Mouse (Mus musculus) right cerebral cortex, adult 2 months (tissue): ENCODE data around the gene Prr18.

Experiments
- DNase-seq, 2 experiments: peaks; one replicate each; pipeline ENCODE4 v3.0.0; 2021 to 2022; ENCODE audit warnings: low spot score in 2 of 2

Gene Prr18

GRCm38 (mm10) chr17:8340407-8341359, 3.4 kb downstream of the Prr18 start:
- DNase-seq = peak; percentile 60 to 63

- DNase-seq = peak in 1 of 2 experiments; percentile 41
Measured at GRCm38 (mm10) chr17:8341360-8341963, 4.2 kb downstream of the Prr18 start.

GRCm38 (mm10) chr17:8342706-8343105, 5.4 kb downstream of the Prr18 start:
- no peak for DNase-seq

- DNase-seq = no peak
Measured at GRCm38 (mm10) chr17:8343416-8343815, 6.2 kb downstream of the Prr18 start.

GRCm38 (mm10) chr17:8347765-8348285, 10.6 kb downstream of the Prr18 start:
- DNase-seq = no peak

GRCm38 (mm10) chr17:8348941-8349340, 11.7 kb downstream of the Prr18 start:
- no peak for DNase-seq

GRCm38 (mm10) chr17:8351088-8351487, 13.8 kb downstream of the Prr18 start:
- no peak for DNase-seq

- DNase-seq = no peak
Measured at GRCm38 (mm10) chr17:8355692-8356091, 18.4 kb downstream of the Prr18 start, which contains the start of gene T2. T2 (plus strand) TSS chr17:8355992.

GRCm38 (mm10) chr17:8357498-8357897, 20.2 kb downstream of the Prr18 start:
- DNase-seq = no peak

GRCm38 (mm10) chr17:8360876-8361275, 23.6 kb downstream of the Prr18 start:
- no peak for DNase-seq

- no peak for DNase-seq
Measured at GRCm38 (mm10) chr17:8361281-8362103, 24.2 kb downstream of the Prr18 start.

GRCm38 (mm10) chr17:8367514-8368480, 30.5 kb downstream of the Prr18 start:
- peak in 1 of 2 experiments; percentile 65 for DNase-seq

GRCm38 (mm10) chr17:8368570-8368969, 31.3 kb downstream of the Prr18 start:
- peak; percentile 69 to 80 for DNase-seq

- DNase-seq = no peak
Measured at GRCm38 (mm10) chr17:8369171-8369570, 31.9 kb downstream of the Prr18 start.

- no peak for DNase-seq
Measured at GRCm38 (mm10) chr17:8370634-8371229, 33.5 kb downstream of the Prr18 start.

GRCm38 (mm10) chr17:8371834-8372233, 34.6 kb downstream of the Prr18 start:
- DNase-seq = peak; percentile 80 to 87

GRCm38 (mm10) chr17:8372286-8373046, 35.2 kb downstream of the Prr18 start:
- peak; percentile 85 to 87 for DNase-seq

- DNase-seq = no peak
Measured at GRCm38 (mm10) chr17:8377298-8377697, 40.0 kb downstream of the Prr18 start.

GRCm38 (mm10) chr17:8385441-8385840, 48.2 kb downstream of the Prr18 start:
- no peak for DNase-seq
